Mouse (Mus musculus): ENCODE results near the gene Smarcd1. TPM values are rescaled to one million over a fixed set of nuclear protein-coding genes. Genes with fewer than 3 reads are reported as not detected.

Gene Smarcd1
- total RNA-seq, 2 experiments from 2014 or later = 28.6 to 37.5 TPM

DNA sequence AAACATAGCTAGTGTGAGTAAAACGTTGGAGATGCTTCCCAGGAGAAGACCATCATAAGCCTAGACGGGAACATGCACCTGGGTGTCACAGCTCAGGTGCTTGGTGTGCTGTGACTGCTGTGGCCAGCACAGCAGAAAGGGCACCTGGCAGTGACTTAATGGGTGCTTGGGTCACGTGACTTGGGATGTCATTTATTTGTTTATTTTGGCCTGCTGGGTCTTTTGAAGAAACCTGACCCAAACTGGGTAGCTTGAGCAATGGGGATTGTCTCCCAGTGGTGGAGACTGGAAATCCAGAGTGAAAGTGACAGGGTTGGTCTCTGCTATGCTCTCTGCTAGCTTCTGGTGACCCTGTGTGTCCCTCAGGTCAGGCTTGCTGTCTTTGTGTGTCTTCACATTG is 9.6 kb downstream of the Smarcd1 start:
- no peak for ATAC-seq (replicated peaks; ENCODE audit: low FRiP score, low TSS enrichment, poor library complexity, severe bottlenecking)

DNA sequence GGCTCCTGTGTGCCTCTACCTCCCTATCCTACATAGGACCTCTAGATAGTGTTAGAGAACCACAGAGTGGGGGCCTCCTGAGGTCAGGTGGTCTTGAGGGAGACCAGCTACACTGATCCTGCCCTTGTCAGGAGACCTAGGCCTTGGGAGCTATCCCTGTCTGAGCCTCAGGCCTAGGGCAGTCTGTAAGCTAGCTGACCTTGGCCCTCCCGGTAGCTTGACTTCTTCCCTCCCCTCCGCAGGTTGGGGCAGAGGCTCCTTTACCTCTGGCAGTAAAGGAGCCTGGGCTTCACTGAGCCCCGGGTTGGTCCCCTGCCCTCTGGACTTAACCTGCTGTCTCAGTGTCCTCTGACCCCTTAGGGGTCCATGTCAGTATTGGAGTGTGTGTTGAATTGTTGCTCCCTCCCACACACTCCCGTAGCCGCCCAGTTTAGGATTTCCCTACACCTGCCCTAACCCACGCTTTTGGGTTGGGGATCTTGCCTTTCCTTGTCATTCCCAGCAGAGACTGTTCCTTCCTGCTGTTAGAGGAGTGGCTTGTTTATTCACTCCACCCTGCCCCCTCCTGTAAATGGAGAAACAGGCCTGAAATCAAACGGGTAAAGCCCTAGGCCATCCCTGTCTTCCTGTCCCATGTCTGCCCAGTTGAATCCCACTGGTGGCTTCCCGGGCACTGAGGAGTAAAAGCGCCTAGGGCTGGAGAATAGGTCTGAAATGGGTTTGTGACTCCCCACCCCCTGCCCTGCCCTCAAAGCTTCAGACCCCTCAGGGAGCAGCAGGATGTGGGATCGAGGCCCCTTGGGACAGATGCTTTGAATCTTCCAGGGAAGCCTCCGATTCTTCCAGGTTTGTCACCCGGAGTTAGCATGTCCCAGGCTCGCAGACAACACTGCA is 11.0 kb downstream of the Smarcd1 start:
- no peak for ATAC-seq (replicated peaks; ENCODE audit: low FRiP score, low TSS enrichment, poor library complexity, severe bottlenecking)

DNA sequence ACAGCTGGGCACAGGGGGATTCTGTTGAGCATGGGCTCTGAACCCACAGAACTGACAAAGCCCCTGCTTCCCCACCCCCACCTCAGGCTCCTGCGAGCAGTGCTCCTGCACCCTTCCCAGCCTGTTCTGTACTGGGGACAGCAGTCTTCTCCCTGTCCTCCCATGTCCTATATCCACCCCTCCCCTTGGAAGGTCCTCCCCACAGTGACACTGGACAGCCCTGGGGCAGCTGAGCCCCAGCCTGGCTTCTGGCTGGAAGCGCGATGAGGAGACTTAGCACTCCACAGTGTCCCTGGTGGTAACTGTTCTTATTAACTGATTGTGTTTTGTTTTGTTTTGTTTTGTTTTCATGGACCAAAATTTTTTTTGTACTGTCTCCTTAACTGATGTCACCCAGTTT is 11.6 kb downstream of the Smarcd1 start:
- no peak for ATAC-seq (replicated peaks; ENCODE audit: low FRiP score, low TSS enrichment, poor library complexity, severe bottlenecking)

DNA sequence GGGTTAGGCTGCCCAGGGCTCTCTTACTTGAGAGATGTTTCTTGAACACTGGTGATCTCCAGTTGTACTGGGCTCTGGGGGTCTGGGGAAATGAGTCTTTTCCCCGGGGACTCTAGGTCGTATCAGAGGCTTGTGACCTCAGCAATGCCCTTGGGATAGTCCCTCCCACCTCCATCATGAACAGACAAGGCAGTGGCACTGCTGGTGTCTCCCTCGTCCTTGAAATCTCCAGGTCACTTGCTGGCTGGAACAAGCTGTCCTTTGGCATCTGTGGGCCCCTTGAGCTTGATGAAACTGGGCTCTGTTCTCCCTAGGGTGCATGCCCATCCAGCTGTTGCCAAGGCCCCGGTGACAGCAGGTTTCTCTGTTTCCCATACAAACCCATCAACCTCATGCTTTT is 12.3 kb downstream of the Smarcd1 start:
- ATAC-seq (replicated peaks; ENCODE audit: low FRiP score, low TSS enrichment, poor library complexity, severe bottlenecking) = no peak

DNA sequence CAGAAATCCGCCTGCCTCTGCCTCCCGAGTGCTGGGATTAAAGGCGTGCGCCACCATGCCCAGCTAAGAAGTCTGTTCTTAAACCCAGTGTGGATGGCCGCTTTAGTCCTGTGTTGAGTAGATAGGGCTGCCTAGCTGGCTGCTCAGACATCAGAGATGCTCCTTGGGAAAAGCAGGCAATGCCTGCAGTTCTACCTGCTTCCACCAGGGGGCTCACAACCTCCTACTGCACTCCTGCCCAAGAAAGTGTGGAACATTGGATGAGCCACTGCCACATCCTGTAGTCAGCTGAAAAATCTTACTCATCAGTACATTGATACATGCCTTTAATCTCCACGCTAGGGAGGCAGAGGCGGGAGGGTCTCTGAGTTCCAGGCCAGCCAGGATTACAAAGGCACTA is 12.9 kb downstream of the Smarcd1 start:
- peak; percentile 55 for ATAC-seq (replicated peaks; ENCODE audit: low FRiP score, low TSS enrichment, poor library complexity, severe bottlenecking)

DNA sequence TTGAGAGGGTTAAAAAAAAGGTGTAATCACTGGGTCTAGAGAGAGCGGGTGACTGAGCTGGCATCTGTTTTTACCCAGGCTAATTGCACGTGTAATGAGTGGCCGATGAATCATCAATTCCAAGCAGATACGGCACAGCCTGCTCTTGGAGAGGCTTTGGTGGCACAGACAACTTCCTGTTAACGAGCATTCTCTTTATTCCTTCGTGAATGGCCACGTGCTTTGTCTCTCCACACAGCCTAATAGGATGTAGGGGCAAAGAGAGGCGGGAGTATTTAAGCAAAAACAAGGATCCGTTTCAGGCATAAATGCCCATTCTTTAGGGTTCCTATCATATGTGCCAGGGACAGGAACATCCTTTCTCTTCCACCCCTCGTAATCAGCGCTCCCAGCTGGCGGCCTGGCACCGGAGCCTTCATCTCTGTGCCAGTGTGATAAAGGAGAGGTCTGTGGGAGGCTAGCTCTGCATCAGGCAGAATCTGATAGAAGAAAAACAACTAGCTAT is 13.5 kb downstream of the Smarcd1 start:
- ATAC-seq (replicated peaks; ENCODE audit: low FRiP score, low TSS enrichment, poor library complexity, severe bottlenecking) = peak; percentile 84

DNA sequence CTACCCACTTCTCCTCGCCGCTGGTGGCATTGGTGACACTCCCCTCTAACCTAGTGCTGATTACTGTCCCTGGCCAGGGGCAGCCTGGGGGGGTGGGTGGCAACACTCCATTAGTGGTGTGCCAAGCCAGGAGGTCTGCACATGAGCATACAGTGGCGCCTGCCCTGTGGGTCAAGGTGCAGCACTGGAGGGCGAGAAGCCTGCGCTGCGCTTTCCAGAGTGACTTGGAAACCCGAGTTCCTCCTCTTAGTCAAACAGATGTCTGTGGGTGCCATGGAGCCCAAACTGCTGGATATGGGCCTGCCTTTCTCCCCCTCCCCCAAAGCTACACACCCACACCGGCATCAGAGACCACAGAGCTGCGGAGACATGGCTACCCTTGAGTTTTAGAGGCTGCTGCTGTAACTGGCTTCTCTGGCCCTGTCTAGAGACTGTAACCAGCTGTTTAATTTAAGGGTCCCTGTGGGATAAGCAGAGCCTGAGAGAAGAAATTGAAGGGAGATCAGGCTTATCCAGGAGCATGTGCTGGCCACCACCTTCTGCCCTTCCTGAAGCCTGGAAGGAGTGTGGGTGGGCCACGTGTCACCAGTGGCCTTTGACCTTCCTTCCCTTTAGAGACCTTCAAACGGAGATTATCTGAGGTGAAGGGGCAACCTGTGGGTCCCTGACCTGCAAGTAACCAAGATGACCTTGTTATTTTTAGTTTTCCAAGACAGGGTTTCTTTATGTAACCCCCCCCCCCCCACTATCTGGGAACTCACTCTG is 14.2 kb downstream of the Smarcd1 start:
- ATAC-seq (replicated peaks; ENCODE audit: low FRiP score, low TSS enrichment, poor library complexity, severe bottlenecking) = no peak

DNA sequence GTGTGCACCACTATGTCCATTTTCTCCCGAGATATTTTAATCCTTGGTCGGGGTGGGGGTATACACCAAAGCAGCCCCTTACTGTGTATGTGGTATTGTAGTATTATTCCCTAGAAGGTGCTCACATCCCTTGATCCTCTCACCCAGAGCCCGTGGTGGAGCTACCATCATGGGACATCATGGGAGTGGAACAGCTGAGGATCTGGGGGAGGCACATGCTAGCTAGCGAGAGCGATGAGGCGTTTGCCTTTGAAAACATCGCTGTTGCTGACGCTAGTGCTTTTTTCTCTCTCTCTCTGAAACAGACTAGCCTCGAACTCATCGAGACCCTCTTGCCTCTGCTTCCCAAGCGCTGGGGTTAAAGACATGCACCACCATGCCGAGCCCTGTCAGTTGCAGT is 14.9 kb downstream of the Smarcd1 start:
- no peak for ATAC-seq (replicated peaks; ENCODE audit: low FRiP score, low TSS enrichment, poor library complexity, severe bottlenecking)

DNA sequence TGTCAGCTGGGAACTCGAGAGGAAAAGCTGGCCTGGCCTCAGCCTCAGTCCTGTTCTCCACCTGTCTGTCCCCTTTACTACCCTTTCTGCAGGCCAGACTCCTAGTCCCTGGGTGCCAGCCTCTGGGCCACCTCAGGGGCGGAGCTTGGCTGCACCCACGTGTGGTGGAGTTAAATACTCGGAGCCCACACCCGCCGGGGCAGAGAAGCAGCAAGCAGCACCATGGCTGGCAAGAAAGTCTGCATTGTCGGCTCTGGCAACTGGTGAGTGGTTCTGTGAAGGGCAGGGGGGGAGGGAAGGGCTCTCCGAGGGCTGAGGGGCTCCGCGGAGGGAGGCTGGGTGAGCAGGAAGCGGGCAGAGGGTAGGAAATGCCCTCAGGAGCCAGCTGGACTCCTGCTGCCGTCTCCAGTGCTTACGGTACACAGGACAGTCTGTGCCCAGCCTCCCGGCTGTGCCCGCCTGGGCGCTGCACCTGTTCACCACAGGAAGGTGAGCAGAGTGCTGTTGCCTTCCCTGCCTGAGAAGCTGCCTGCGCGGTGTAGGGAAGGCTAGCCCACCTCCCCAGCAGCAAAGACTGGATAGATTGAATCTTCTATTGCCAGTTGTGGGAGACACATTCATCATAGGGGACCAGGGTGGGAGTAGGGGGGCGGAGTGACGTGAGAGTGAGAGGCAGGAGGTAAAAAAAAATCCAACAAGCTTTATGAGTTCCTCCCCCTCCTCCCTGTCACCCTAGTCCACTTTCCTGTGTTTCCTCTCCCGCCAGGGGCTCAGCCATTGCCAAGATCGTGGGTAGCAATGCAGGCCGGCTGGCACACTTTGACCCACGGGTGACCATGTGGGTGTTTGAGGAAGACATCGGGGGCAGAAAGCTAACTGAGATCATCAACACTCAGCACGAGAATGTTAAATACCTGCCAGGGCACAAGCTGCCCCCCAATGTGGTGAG is 15.7 kb downstream of the Smarcd1 start, which contains the start of gene Gpd1:
Gpd1 (plus strand) TSS at position 130 of the 949 bp plus-strand sequence.
- no peak for ATAC-seq (replicated peaks; ENCODE audit: low FRiP score, low TSS enrichment, poor library complexity, severe bottlenecking)

DNA sequence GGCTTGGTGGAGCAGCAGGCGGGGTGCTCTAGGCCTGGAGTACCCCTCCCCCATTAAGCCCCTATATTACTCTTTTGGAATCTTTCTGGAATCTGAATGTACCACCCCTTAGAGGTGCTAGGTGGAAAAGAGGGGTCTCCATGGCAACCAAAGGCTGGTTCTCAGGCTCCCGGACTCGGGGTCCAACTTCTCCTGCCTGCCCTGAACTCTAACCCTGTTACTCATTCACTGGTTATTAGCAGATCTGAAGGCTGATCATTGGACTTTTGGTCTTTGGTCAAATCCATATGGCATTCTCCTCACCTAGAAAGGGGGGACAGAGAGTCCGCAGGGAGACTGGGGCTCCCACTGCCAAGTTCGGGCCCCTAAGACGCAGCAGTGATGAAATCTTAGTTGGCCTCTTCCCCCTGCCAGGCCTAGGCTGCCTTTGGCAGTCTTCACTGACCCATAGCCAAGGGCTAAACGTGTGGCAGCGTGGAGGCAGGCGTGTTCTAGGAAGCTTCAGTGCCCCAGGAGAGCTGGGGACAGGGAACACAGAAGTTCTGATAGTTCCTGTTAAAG is 16.6 kb downstream of the Smarcd1 start:
- ATAC-seq (replicated peaks; ENCODE audit: low FRiP score, low TSS enrichment, poor library complexity, severe bottlenecking) = no peak

DNA sequence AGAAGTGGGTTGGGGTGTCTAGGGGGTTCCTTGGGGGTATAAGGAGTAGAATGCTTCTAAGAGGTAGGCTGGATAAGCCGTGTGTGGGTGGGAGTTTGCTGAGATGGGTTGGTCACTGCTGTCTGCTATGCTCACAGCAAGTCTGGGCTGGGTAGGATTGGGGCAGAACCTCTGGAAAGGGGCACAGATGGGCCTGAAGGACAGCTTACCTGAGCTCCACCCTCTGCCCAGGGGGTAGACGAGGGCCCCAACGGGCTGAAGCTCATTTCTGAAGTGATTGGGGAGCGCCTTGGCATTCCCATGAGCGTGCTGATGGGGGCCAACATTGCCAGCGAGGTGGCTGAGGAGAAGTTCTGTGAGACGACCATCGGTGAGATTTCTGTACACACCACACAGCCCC is 17.9 kb downstream of the Smarcd1 start:
- ATAC-seq (replicated peaks; ENCODE audit: low FRiP score, low TSS enrichment, poor library complexity, severe bottlenecking) = no peak

DNA sequence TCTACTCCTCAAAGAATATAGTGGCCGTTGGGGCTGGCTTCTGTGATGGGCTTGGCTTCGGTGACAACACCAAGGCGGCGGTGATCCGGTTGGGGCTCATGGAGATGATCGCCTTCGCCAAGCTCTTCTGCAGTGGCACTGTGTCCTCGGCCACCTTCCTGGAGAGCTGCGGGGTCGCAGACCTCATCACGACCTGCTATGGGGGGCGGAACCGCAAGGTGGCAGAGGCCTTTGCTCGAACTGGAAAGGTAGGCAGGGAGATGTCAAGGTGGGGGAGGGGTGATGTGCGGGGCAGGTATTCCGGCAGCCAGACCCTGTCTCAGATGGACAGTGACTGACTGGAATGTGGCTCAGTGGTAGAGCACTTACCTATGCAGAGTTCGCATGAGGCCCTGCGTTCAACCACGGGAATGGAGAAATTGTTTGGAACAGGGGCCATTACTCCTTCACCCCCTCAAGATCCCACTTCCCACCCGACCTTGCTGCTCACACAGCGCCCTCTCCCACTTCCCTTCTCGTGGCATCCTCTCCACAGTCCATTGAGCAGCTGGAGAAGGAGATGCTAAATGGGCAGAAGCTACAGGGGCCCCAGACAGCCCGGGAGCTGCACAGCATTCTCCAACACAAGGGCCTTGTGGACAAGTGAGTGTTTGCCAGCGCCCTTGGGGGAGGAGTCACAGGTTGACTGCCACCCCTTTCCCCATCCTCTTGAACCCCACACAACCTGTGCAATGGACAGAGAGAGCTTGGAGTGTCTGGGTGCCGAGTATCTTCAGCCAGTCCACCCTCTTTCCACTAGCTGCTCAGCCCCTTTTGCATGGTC is 20.2 kb downstream of the Smarcd1 start:
- no peak for ATAC-seq (replicated peaks; ENCODE audit: low FRiP score, low TSS enrichment, poor library complexity, severe bottlenecking)

DNA sequence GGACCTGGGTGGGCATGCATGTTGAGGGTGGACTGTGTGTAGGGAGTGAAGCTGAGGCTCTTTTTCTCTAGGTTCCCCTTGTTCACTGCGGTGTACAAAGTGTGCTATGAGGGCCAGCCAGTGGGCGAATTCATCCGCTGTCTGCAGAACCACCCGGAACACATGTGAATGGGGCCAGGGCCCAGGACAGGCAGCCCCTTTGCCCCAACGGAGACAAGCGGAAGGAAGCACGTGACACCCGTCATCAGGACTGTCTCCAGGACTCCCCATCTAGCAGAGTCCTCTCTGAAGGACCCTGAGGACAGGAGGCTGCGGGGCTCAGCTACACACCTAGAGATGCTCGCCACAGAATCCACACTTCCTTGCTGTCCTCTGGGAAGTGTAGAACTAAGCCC is 21.2 kb downstream of the Smarcd1 start:
- ATAC-seq (replicated peaks; ENCODE audit: low FRiP score, low TSS enrichment, poor library complexity, severe bottlenecking) = no peak

DNA sequence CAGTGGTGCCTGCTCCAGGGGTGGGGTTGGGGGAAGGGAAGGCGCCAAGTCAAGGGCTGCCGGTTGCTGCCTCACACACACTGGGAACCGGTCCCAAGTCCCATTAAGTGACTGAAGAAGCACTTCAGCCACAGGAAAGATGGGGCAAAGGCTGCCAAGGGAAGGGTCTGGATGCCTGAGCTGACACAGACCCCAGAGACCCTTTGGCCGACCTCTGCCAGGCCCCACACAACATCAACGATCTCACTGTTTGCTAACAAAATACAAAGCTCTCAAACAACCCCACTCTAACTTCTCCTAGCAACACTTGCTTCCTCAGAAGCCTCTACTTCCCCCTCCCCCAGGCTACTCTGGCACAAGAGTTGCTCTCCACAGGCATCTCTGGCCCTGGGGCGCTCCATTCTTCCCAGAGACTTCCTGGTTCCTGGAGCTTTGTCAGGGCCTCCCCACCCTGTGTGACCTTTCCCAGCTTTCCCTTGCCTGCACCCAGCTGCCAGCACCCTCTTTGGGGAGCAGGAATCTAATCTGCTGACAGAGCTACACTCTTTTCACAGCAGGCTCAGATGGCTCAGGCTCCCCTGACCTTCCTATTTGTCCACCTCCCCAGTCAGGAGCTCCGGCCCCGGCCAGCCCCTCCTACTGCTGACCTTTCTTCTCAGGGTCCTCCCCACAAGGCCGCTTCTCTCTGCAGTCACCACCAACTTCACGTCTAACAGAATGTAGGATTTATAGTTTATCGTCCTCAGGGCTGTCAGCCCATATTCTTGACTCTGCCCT is 21.8 kb downstream of the Smarcd1 start:
- ATAC-seq (replicated peaks; ENCODE audit: low FRiP score, low TSS enrichment, poor library complexity, severe bottlenecking) = no peak

DNA sequence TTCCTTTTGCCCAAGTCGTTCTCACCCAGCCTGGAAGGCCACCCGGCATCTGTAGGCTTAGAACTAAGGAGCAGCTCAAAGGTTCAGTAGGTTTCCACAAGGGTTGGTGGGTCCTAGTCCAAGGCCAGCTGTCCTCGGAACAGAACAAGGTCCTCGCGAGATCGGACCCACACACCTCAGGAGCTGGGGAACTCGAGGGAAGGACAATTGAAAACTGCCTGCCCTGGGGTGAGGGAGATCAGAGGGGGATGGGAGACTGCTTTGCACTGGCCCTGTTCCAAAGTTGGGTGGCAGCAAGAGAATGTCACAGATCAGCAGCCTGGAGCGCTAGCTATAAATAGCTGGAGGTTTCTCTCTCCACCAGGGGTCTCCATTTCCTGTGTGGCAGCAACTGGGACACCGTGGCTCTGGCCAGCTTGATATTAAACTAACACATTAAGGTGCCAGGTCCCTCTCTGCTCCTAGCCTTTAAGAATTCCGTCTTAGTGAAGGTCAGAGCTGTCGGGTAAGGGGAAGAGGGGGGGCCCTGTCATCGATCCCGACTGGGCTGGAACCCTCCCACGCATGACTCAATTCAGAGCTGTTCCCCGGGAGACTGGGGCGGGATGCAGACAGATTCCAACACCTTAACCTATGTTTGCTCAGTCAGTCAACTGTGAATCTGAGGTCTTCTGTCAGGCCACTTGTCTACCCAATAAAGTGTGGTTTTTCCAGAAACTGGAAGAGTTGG is 22.5 kb downstream of the Smarcd1 start:
- peak; percentile 36 for ATAC-seq (replicated peaks; ENCODE audit: low FRiP score, low TSS enrichment, poor library complexity, severe bottlenecking)

DNA sequence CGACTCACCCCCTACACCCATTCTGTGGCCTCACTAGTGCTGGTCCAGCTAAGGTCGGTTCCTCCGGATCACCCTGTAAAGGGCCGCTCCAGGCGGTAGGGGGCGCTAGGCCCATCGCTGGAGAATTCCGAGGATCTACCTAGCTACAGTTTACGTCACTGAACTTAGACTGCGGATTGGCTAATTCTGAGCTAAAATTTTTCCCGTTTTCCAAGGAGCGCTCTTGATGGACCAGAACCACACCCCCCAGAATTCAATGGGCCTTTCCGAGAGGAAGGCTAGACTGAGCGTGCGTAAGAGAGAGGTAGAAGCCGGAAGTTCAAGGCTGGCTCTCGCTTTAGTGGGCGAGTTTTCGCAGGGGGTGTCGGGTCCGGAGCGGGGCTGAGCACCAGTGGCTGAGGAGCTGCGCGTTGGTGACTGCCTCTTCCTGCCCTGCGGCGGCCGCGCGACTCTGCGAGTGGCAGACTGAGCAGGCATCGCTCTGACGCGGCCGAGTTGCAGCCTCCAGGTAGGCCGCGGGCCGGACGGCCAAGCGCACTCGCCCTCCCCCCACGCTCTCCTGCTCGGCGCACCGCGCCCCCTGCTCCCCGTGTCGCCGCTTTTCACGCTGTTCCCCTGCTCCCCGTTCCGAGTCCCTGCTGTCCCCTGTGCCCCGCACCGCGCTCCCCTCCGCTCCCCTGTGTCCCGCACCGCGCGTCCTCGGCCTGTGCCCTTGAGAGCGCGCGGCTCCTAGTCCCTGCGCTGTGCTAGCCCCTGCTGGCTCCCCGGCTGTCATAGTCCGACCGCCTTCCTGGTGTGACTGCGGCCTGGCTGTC is 23.6 kb downstream of the Smarcd1 start, which contains the start of gene Cox14:
Cox14 (plus strand) TSS at position 278 of the 815 bp plus-strand sequence.
- peak; percentile 83 for ATAC-seq (replicated peaks; ENCODE audit: low FRiP score, low TSS enrichment, poor library complexity, severe bottlenecking)
